Mouse (Mus musculus) gastrocnemius, postnatal 36 days (tissue): ENCODE measurements around the gene Slc35f1. TPM values are rescaled to one million over a fixed set of nuclear protein-coding genes. Genes with fewer than 3 reads are reported as not detected.
A peak's percentile ranks its signal among the peaks of the same experiment; 100 is the strongest.

Source experiments
- DNase-seq, 2 experiments: peaks; one replicate each; pipeline ENCODE4 v3.0.0; 2022
- intact Hi-C: fragments of 180-260 bp; cut with DNase I; formaldehyde crosslinking; loops from one replicate; pipeline ENCODE4 v1.15.1; 2025
- total RNA-seq, 2 experiments: library from RNA; stranded (reverse); gene quantifications; 2 replicates each; pipeline ENCODE4 v1.2.3; 2021

Gene Slc35f1
- total RNA-seq, 2 experiments from 2014 or later = 0.33 to 0.44 TPM

- DNase-seq = no peak
- intact Hi-C loops = no loop called here
Observed at GRCm38 (mm10) chr10:53062741-53063140, 372.4 kb downstream of the Slc35f1 start.

DNA sequence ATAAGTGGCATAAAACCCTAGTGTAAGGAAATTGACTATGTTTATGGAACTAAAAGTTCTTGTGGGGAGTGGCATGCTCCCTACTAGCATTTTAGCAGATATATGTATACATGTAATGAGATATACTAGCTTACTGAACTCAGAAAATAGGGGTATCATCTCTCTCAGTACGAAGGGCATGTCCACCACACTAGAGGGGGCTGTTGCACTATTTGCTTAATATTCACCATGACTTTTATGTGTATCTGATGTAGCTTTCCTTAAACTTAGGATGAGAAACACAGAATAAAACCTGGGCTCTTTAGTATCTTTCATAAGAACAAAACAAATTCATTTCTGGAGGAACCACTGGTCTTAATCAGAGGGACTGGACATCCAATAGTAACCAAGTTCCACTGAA lies 397.5 kb downstream of the Slc35f1 start:
- intact Hi-C loops = no loop called here
- DNase-seq = no peak

DNA sequence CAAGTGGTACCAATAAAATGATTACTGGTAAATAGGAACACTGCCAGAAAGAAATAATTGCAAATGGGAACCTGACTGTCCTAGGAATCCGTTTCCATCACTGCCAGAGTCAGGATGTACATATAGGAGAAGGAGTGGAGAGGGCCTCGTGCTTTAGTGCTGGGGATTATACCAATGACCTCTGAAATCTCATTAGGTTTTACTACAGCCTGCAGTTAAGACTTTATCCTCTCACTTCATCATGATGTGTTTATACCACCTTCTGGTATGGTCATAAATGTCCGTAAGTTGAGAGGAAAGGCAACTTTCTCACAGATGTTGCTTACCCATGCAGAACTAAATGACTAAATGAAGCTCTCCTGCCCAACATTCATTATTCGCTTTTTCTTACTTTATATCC lies 401.2 kb downstream of the Slc35f1 start:
- intact Hi-C loops = no loop called here
- no peak for DNase-seq

GRCm38 (mm10) chr10:53096446-53096845 lies 406.1 kb downstream of the Slc35f1 start:
- no peak for DNase-seq
- intact Hi-C loops = no loop called here

DNA sequence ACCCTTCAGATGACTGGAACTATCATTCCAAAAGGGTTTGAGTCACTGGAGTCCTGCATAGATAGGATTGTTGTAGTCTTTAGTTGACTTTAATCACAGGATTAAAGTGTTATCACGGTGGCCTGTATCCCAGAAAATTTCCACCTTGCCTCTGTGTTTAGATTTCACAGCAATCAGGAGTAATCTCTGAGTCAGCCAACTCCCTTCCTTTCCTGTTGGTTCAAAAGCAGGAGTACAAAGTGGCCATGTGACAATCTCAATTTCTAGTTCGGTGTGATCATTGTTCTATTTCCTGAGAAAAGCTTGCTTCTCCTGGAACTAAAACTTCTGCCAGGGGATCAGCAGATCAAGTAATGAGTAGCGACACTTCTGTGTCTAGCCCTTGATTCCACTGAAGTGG lies 410.5 kb downstream of the Slc35f1 start:
- intact Hi-C loops = no loop called here

GRCm38 (mm10) chr10:53101412-53101811 lies 411.1 kb downstream of the Slc35f1 start:
- intact Hi-C loops = no loop called here
- DNase-seq = no peak

More for the DNA sequence above, 410.5 kb downstream of the Slc35f1 start:
- no peak for DNase-seq

DNA sequence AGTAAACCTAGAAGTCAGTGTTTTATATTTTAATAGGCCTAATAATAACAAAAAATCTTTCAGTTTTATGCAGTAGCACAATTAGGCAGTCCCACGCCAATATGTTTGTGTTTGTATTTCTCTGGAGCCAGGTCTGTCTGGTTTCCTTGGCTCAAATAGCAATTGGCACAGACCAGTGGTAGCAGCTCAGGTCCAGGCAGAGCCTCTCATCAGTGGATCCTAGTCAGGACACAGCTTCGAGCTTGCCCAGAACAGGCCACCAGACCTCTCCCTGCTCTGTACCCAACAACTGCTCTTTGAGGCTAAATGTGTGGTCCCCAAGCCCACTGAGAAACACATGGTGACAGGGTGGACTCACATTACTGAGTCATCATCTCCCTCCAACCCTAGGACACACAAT lies 412.1 kb downstream of the Slc35f1 start:
- no peak for DNase-seq

GRCm38 (mm10) chr10:53115028-53115427 lies 424.7 kb downstream of the Slc35f1 start:
- DNase-seq = peak; percentile 27 to 45
- intact Hi-C loops = loop anchor here (5.0 kb wide), 2 partner anchors 167 to 412 kb away; no protein-coding TSS in a partner anchor

More for the DNA sequence above, 412.1 kb downstream of the Slc35f1 start:
- intact Hi-C loops = no loop called here

DNA sequence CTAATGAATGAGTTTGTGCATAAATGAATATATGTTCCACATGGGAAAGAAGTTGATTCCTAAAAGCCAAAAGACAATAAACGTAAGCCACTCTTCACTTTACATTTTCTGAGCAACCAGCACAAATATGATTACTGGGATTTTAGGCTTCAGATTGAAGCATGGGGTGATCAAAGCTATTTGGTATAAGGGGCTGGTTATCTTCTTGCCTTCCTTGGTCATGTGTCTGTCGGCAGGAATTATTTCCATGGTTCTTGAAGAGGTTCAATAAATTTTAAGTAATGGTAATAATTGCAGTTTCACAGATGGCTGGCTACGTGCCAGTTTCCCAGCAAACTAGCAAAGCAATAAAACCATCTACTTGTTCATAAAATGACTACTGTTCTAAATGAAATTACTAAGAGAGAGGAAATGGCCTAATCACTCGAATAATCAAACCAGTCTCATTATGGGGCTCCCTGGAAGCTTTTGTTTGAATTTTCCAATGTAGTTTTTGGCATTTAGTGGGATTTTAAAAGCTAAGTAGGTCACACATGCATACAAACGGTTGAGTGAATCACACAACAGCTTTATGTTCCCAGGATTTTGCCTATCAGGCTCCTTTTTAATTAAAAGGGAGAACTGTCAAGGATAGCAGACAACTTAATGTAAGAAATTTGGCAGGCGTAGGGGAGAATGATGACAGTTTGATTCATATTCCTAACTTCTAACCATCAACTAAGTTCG lies 425.5 kb downstream of the Slc35f1 start:
- DNase-seq = no peak
- intact Hi-C loops = loop anchor here (5.0 kb wide), 2 partner anchors 166 to 411 kb away; no protein-coding TSS in a partner anchor

- intact Hi-C loops = no loop called here
- DNase-seq = no peak
Observed at GRCm38 (mm10) chr10:53120608-53121007, 430.3 kb downstream of the Slc35f1 start.

DNA sequence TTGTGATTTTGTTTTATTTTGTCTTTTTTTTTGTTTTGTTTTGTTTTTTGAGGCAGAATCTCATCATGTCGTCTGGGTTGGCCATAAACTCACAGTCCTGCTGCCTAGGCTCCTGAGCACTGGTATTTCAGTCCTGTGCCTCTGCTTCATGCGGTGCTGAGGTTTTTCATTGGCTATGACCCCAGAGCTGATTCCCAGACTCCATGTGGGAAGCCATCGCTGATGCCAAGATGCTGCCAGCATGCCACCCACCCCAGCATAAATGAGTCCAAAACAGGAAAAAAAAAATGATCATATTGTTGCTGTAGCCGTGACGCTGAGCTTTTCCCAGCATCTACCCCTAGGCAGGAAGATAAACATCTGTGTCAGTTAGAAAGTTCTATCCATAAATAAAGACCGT lies 434.0 kb downstream of the Slc35f1 start:
- DNase-seq = no peak
- intact Hi-C loops = no loop called here

GRCm38 (mm10) chr10:53132707-53133106 lies 442.4 kb downstream of the Slc35f1 start:
- intact Hi-C loops = no loop called here
- no peak for DNase-seq

DNA sequence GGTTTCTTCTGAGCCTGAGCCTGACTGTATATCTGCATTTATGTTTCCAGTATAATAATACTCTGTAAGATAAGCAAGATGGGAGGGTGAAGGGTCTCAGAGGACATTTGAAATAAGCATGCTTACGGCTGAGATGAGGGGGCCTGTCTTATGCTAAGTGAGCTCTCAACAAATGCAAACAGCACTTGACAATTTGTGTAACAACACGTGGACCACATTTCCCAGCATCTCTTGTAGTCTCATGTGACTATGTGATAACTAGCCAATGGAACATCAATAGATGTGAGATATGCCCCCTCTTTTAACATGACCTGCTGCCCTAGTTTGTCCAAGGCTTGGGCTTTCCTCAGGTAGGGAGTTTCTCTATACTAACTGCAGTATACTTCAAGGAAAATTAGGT lies 460.0 kb downstream of the Slc35f1 start:
- intact Hi-C loops = no loop called here
- no peak for DNase-seq

DNA sequence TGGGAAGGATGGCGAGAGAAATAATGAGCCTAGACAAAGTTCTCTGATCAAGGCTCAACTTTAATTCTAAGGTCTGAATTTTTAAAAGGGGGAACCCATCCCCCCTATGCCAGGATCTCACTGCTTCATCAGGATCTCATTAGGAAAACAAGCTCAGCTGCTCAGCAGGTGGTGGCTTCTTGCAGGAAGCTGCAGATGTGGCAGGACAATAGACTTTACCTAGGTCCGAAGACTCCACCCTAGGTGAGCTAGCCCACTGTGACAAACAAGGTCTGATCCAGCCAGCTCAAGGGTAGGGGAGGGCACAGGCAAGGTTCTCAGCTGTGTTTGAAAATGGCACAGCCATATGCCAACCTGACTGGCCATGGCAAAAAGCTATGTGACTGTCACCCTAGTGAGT lies 460.6 kb downstream of the Slc35f1 start:
- intact Hi-C loops = no loop called here
- no peak for DNase-seq

- intact Hi-C loops = no loop called here
- DNase-seq = no peak
Observed at GRCm38 (mm10) chr10:53156374-53156773, 466.0 kb downstream of the Slc35f1 start.

GRCm38 (mm10) chr10:53157740-53158139 lies 467.4 kb downstream of the Slc35f1 start:
- intact Hi-C loops = no loop called here

More at GRCm38 (mm10) chr10:53157740-53158139, 467.4 kb downstream of the Slc35f1 start:
- no peak for DNase-seq
